Mouse (Mus musculus) C2C12 (cell line): ENCODE data around the gene Hacl1.
A peak's percentile ranks its signal among the peaks of the same experiment; 100 is the strongest.

Source experiments
- CEBPB ChIP-seq: IDR thresholded peaks from one replicate; pipeline ENCODE4 v1.6.1; 2011; ENCODE audit warnings: low read depth, mild to moderate bottlenecking, control low read depth, moderate library complexity
- CTCF ChIP-seq: IDR thresholded peaks from one replicate; pipeline ENCODE4 v1.5.1; 2011; ENCODE audit not compliant: control insufficient read depth, insufficient read depth, insufficient read length
- FOSL1 ChIP-seq: IDR thresholded peaks from one replicate; pipeline ENCODE4 v1.8.0; 2011; ENCODE audit warnings: mild to moderate bottlenecking, low read length; ENCODE audit not compliant: poor library complexity, insufficient read depth, severe bottlenecking
- MAX ChIP-seq: IDR thresholded peaks from one replicate; pipeline ENCODE4 v1.6.1; 2011; ENCODE audit warnings: mild to moderate bottlenecking, control low read depth
- MYOD1 ChIP-seq: IDR thresholded peaks from one replicate; pipeline ENCODE4 v1.6.1; 2011; ENCODE audit warnings: low read depth; ENCODE audit not compliant: control insufficient read depth, insufficient read length
- USF1 ChIP-seq: IDR thresholded peaks from one replicate; pipeline ENCODE4 v1.6.1; 2011; ENCODE audit warnings: low read depth, mild to moderate bottlenecking, control low read depth, moderate library complexity

DNA sequence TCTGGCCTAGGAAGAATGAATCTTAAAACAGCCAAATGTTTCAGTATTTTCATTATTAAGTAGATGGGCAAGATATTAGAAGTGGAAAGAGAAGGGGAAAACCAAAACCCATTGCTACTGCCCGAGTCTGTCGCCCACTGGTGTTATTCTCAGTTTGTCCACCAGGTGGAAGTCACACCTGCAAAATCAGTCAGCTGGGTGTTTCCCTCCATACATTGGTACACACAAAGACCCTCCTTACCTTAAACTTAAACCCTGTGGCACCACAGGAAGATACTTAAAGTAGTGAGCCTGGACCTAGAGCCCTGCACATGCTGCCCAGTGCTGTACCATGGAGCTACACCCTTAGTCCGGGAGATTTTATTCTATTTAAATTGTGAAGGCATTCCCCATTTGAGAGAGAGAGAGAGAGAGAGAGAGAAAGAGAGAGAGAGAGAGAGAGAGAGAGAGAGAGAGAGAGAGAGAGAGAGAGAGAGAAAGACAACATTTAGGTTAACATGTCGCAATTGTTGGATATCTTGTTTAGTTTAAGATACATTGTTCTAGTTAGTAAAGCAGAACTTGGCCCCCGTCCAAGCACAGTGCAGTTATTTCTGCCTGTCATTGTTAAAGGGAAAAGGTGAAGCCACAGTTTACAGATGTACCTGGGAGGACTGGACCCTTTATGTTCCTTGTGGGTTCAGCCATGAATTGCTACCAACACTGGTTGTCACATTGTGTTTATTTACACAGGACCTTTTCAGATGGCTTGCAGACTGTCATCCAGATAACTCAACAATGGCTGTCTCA is 16.0 kb upstream of the Hacl1 start:
- TF ChIP-seq CTCF (peak; percentile 48), USF1 (no peak), CEBPB (no peak), MYOD1 (no peak), MAX (no peak), FOSL1 (no peak)
